Mouse (Mus musculus) brain, embryonic 14.5 days (tissue): Measurements from ENCODE around the gene Evc.

Source experiments
- CTCF ChIP-seq: fragments of 200-500 bp; IDR thresholded peaks from 2 replicates; pipeline ENCODE4 v1.5.1; 2012; ENCODE audit warnings: inconsistent platforms, mild to moderate bottlenecking, moderate library complexity, borderline replicate concordance; ENCODE audit not compliant: insufficient read depth, insufficient read length; ENCODE audit errors: extremely low read depth
- POLR2A ChIP-seq: fragments of 200-500 bp; IDR thresholded peaks from 2 replicates; pipeline ENCODE4 v1.6.1; 2012; ENCODE audit warnings: mild to moderate bottlenecking, inconsistent platforms, borderline replicate concordance; ENCODE audit not compliant: poor library complexity, insufficient read depth, insufficient read length, severe bottlenecking; ENCODE audit errors: extremely low read depth

- TF ChIP-seq CTCF: no peak
- no peak for TF ChIP-seq POLR2A
These were observed 95.5 kb downstream of the Evc start for GRCm38 (mm10) chr5:37241224-37241623.
